Mouse (Mus musculus) left cerebral cortex, postnatal 10 days (tissue): ENCODE measurements around the gene Smim5. TPM values are rescaled to one million over a fixed set of nuclear protein-coding genes. Genes with fewer than 3 reads are reported as not detected.

Source experiments
- DNase-seq, 2 experiments: peaks; one replicate each; pipeline ENCODE4 v3.0.0; 2021 to 2022; ENCODE audit warnings: low spot score in 2 of 2, mixed read lengths in 1 of 2; ENCODE audit errors: extremely low spot score in 1 of 2
- intact Hi-C: fragments of 180-260 bp; cut with DNase I; formaldehyde crosslinking; loops from one replicate; pipeline ENCODE4 v1.15.1; 2025
- total RNA-seq, 2 experiments: library from RNA; stranded (reverse); gene quantifications; 2 replicates each; pipeline ENCODE4 v1.2.3; 2021

The Smim5 gene
- total RNA-seq, 2 experiments from 2014 or later, result 0.41 TPM; not detected in 1

GRCm38 (mm10) chr11:115916579-115916978 is 16.8 kb downstream of the Smim5 start:
- intact Hi-C loops, result no loop called here
- no peak for DNase-seq

GRCm38 (mm10) chr11:115918637-115919036 is 18.9 kb downstream of the Smim5 start:
- intact Hi-C loops, result no loop called here
- no peak for DNase-seq

- intact Hi-C loops, result no loop called here
- DNase-seq, result no peak
Observed at GRCm38 (mm10) chr11:115919073-115919472, 19.3 kb downstream of the Smim5 start.

- intact Hi-C loops, result no loop called here
Observed at GRCm38 (mm10) chr11:115920110-115920818, 20.5 kb downstream of the Smim5 start.

GRCm38 (mm10) chr11:115921986-115922385 is 22.2 kb downstream of the Smim5 start:
- DNase-seq, result no peak
- intact Hi-C loops, result no loop called here

More at GRCm38 (mm10) chr11:115920110-115920818, 20.5 kb downstream of the Smim5 start:
- DNase-seq, result peak in 1 of 2 experiments; percentile 44

- no peak for DNase-seq
- intact Hi-C loops, result no loop called here
Observed at GRCm38 (mm10) chr11:115929031-115929430, 29.3 kb downstream of the Smim5 start.

GRCm38 (mm10) chr11:115929818-115930217 is 30.1 kb downstream of the Smim5 start:
- intact Hi-C loops, result no loop called here
- no peak for DNase-seq

GRCm38 (mm10) chr11:115931235-115931634 is 31.5 kb downstream of the Smim5 start:
- no peak for DNase-seq
- intact Hi-C loops, result no loop called here

GRCm38 (mm10) chr11:115933108-115933746 is 33.5 kb downstream of the Smim5 start, which contains the start of the genes Sap30bp and Recql5:
Gene Sap30bp, plus strand, starts transcription at chr11:115933282.
Gene Recql5, minus strand, starts transcription at chr11:115933477.
- DNase-seq, result peak; percentile 98
- intact Hi-C loops, result no loop called here

GRCm38 (mm10) chr11:115933747-115934110 is 34.0 kb downstream of the Smim5 start:
- DNase-seq, result no peak
- intact Hi-C loops, result no loop called here

GRCm38 (mm10) chr11:115939690-115940329 is 40.0 kb downstream of the Smim5 start:
- intact Hi-C loops, result loop anchor here (2.0 kb wide), 1 partner anchor 59 kb away; no protein-coding TSS in a partner anchor
- DNase-seq, result peak; percentile 52 to 63

GRCm38 (mm10) chr11:115941980-115942379 is 42.2 kb downstream of the Smim5 start:
- no peak for DNase-seq
- intact Hi-C loops, result no loop called here

GRCm38 (mm10) chr11:115945247-115945646 is 45.5 kb downstream of the Smim5 start:
- no peak for DNase-seq
- intact Hi-C loops, result no loop called here

GRCm38 (mm10) chr11:115946221-115946828 is 46.6 kb downstream of the Smim5 start:
- intact Hi-C loops, result no loop called here
- DNase-seq, result no peak

GRCm38 (mm10) chr11:115948316-115948715 is 48.5 kb downstream of the Smim5 start:
- DNase-seq, result no peak
- intact Hi-C loops, result no loop called here

GRCm38 (mm10) chr11:115950719-115951118 is 51.0 kb downstream of the Smim5 start:
- intact Hi-C loops, result no loop called here
- DNase-seq, result no peak

GRCm38 (mm10) chr11:115954712-115955111 is 54.9 kb downstream of the Smim5 start:
- intact Hi-C loops, result no loop called here
- DNase-seq, result no peak

- intact Hi-C loops, result no loop called here
- no peak for DNase-seq
Observed at GRCm38 (mm10) chr11:115955195-115955858, 55.6 kb downstream of the Smim5 start.
